Mouse (Mus musculus): ENCODE results near the gene Hnf4a. TPM values are rescaled to one million over a fixed set of nuclear protein-coding genes. Genes with fewer than 3 reads are reported as not detected.

Hnf4a gene
- polyA plus RNA-seq, 1 experiment from 2014 or later, result not detected

Other genes with a start within 250 kb of the Hnf4a start
- gene Jph2, start 108.8 kb upstream of the Hnf4a start, polyA plus RNA-seq (2014; fragmentation: Nextera tagmentation; extraction: Ambion mirVana), result 25.5 and 29.4 TPM in 2 replicates
- gene Oser1, start 82.1 kb upstream of the Hnf4a start, polyA plus RNA-seq (2014; fragmentation: Nextera tagmentation; extraction: Ambion mirVana), result 52.6 and 56.8 TPM in 2 replicates
- 0.39 and 0.54 TPM in 2 replicates for gene Gdap1l1, start 68.3 kb upstream of the Hnf4a start, polyA plus RNA-seq (2014; fragmentation: Nextera tagmentation; extraction: Ambion mirVana)
- 13.8 and 14.0 TPM in 2 replicates for gene Fitm2, start 34.2 kb upstream of the Hnf4a start, polyA plus RNA-seq (2014; fragmentation: Nextera tagmentation; extraction: Ambion mirVana)
- gene R3hdml, start 14.5 kb upstream of the Hnf4a start, polyA plus RNA-seq (2014; fragmentation: Nextera tagmentation; extraction: Ambion mirVana), result not detected in 2 replicates
- 23.7 and 24.2 TPM in 2 replicates for gene Ttpal, start 95.5 kb downstream of the Hnf4a start, polyA plus RNA-seq (2014; fragmentation: Nextera tagmentation; extraction: Ambion mirVana)
- gene Serinc3, start 138.3 kb downstream of the Hnf4a start, polyA plus RNA-seq (2014; fragmentation: Nextera tagmentation; extraction: Ambion mirVana), result 76.5 and 79.0 TPM in 2 replicates
- gene Pkig, start 151.6 kb downstream of the Hnf4a start, polyA plus RNA-seq (2014; fragmentation: Nextera tagmentation; extraction: Ambion mirVana), result 324 and 359 TPM in 2 replicates
- gene Ada, start 243.4 kb downstream of the Hnf4a start, polyA plus RNA-seq (2014; fragmentation: Nextera tagmentation; extraction: Ambion mirVana), result 2.3 and 4.0 TPM in 2 replicates

Measured in heart, embryonic 14.5 days (tissue).